Mouse (Mus musculus) E14TG2a.4 (cell line): ENCODE data around the gene Tex46.

Experiments used
- CTCF ChIP-seq: conservative IDR thresholded peaks from 2 replicates; pipeline ENCODE4 v1.5.1; 2014; ENCODE audit warnings: low read length
- NANOG ChIP-seq: IDR thresholded peaks from 2 replicates; pipeline ENCODE4 v1.6.1; 2014; ENCODE audit warnings: borderline replicate concordance, low read length, mixed read lengths
- POU5F1 ChIP-seq: IDR thresholded peaks from 2 replicates; pipeline ENCODE4 v1.6.1; 2014; ENCODE audit warnings: low read length, borderline replicate concordance

GRCm38 (mm10) chr4:136581885-136582284 is 28.4 kb upstream of the Tex46 start:
- TF ChIP-seq CTCF (no peak), POU5F1 (no peak), NANOG (no peak)
